In the genomic region with DNA sequence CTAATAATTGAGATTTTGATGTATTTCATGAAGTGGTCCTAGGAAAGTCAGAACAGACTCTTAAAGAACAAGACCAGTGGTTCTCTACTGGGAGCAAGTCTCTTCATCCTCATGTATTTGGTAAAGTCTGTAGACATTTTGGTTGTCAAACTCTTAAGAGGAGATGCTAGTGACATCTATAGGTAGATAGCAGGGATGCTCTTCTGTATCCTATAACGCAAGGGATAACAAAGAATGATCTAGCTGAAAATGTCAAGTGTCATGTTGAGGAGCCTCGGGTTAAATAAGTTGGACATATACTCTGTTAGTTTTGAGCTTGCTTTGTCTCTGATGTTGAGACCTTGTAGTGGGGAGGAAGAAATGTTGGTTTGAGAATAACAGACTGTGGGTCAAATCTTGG, we compare ENCODE assay signal across 10 mouse cellular contexts. TPM values are rescaled to one million over a fixed set of nuclear protein-coding genes. Genes with fewer than 3 reads are reported as not detected.
DNase-seq lines count a peak whose midpoint lies in the region; ATAC-seq and TF ChIP-seq lines count a peak whose summit lies in the region.
"Had no signal": no experiment of that assay in that cellular context is flagged by ENCODE, and none has a peak within 500 bp of the region (broad histone marks: within the 10 kb centered on the region; RNA-seq: fewer than 3 reads in every experiment).

No protein-coding gene starts in this region.

- H3K9ac ChIP-seq in liver, embryonic 13.5 days: peak overlapping the region; percentile 100

- H3K4me1 ChIP-seq in heart, embryonic 10.5 days: peaks cover 45% of the 10 kb centered on the region
- peaks cover 44% of the 10 kb centered on the region for H3K4me1 ChIP-seq in forebrain, embryonic 10.5 days
- peaks cover 61% of the 10 kb centered on the region for H3K4me1 ChIP-seq in liver, embryonic 13.5 days (replicated peaks)

- no peaks in the 10 kb centered on the region for H3K9me3 ChIP-seq in heart, embryonic 10.5 days
- H3K9me3 ChIP-seq in forebrain, embryonic 10.5 days: no peaks in the 10 kb centered on the region
- no peaks in the 10 kb centered on the region for H3K9me3 ChIP-seq in liver, embryonic 13.5 days (replicated peaks)

- no peak for TF ChIP-seq CTCF in C2C12 (IDR thresholded peaks at IDR 0.05; ENCODE audit: control insufficient read depth, insufficient read depth, insufficient read length)

- H3K79me3 ChIP-seq in C2C12 (ENCODE audit: low read depth): peaks cover 67% of the 10 kb centered on the region

- peaks cover 49% of the 10 kb centered on the region for H3K36me3 ChIP-seq in heart, embryonic 10.5 days
- peaks cover 45% of the 10 kb centered on the region for H3K36me3 ChIP-seq in C2C12 (ENCODE audit: control insufficient read depth, insufficient read depth)
- peaks cover 59% of the 10 kb centered on the region for H3K36me3 ChIP-seq in forebrain, embryonic 10.5 days (replicated peaks)
- peaks cover 55% of the 10 kb centered on the region for H3K36me3 ChIP-seq in liver, embryonic 13.5 days

- DNase-seq in heart, embryonic 10.5 days (ENCODE audit: low spot score): no peak
- no peak for DNase-seq in heart, postnatal 36 days
- no peak for DNase-seq in forebrain, embryonic 10.5 days (ENCODE audit: extremely low spot score, low spot score)
- DNase-seq in liver, embryonic 13.5 days: no peak
- no peak for DNase-seq in spleen, postnatal 4 days (ENCODE audit: low spot score in 2 of 2)
- no peak for DNase-seq in layer of hippocampus, postnatal 25 days (ENCODE audit: extremely low spot score in 1 of 2, low spot score in 1 of 2)
- no peak for DNase-seq in gastrocnemius, postnatal 4 days (ENCODE audit: low spot score in 2 of 2)
- DNase-seq: thymus, postnatal 25 days had no signal

- H3K27ac ChIP-seq in heart, embryonic 10.5 days: peak overlapping the region; percentile 13; the same call in 1 of the 2 replicates
- H3K27ac ChIP-seq in forebrain, embryonic 10.5 days: peak overlapping the region; percentile 99; the same call in 1 of the 2 replicates
- H3K27ac ChIP-seq in liver, embryonic 13.5 days: peak overlapping the region; percentile 97

- WGBS in heart, embryonic 10.5 days: 29% methylated on average over 2 of the region's 2 CpGs
- WGBS in forebrain, embryonic 10.5 days: 42% methylated on average over 2 of the region's 2 CpGs
- WGBS in liver, embryonic 13.5 days (ENCODE audit: insufficient replicate concordance): 22% methylated on average over 2 of the region's 2 CpGs

- H3K4me3 ChIP-seq in heart, embryonic 10.5 days: peak overlapping the region; percentile 94
- peak overlapping the region; percentile 98 for H3K4me3 ChIP-seq in C2C12 (ENCODE audit: insufficient read depth, poor library complexity, severe bottlenecking)
- H3K4me3 ChIP-seq in forebrain, embryonic 10.5 days: peak overlapping the region; percentile 100
- peak overlapping the region; percentile 100 for H3K4me3 ChIP-seq in liver, embryonic 13.5 days (replicated peaks)

- peaks cover 85% of the 10 kb centered on the region for H3K79me2 ChIP-seq in C2C12 (ENCODE audit: control insufficient read depth, insufficient read depth)

- intact Hi-C loops in heart, postnatal 36 days (cut with DNase I): loop anchor here (5.0 kb wide), 1 partner anchor 51 kb away; a partner anchor contains a TSS

- no peak for ATAC-seq in liver, embryonic 13.5 days (ENCODE audit: low read depth)

- peak overlapping the region; percentile 37 for H3ac ChIP-seq in C2C12 (ENCODE audit: control insufficient read depth, insufficient read length, low read depth)

- no peaks in the 10 kb centered on the region for H3K27me3 ChIP-seq in heart, embryonic 10.5 days (ENCODE audit: insufficient read depth, poor library complexity, severe bottlenecking)
- H3K27me3 ChIP-seq in C2C12 (ENCODE audit: control insufficient read depth, insufficient read depth, insufficient read length): no peaks in the 10 kb centered on the region
- no peaks in the 10 kb centered on the region for H3K27me3 ChIP-seq in forebrain, embryonic 10.5 days (ENCODE audit: poor library complexity, severe bottlenecking)
- no peaks in the 10 kb centered on the region for H3K27me3 ChIP-seq in liver, embryonic 13.5 days
- H3K27me3 ChIP-seq: Patski had no signal

- peak overlapping the region; percentile 92 for H3K4me2 ChIP-seq in liver, embryonic 13.5 days

TF ChIP-seq in C2C12, 6 proteins besides CTCF, POLR2A, EP300 and RAD21:
- no peak for TF ChIP-seq USF1 (IDR thresholded peaks at IDR 0.05; ENCODE audit: low read depth)

RNA-seq across cellular contexts. Expression of a gene that starts 1.3 kb away (rescaled TPM):
- polyA plus RNA-seq in heart, embryonic 10.5 days (2016; fragmentation: Nextera tagmentation; extraction: Ambion mirVana): 85.6 and 133 TPM in 2 replicates
- total RNA-seq in heart, postnatal 36 days (2021): 10 to 100 TPM; 80.7 to 84.2 TPM
- polyA plus RNA-seq in C2C12 (2012; fragmentation: generic; extraction: Trizol): 321 TPM
- polyA plus RNA-seq in forebrain, embryonic 10.5 days (2016; fragmentation: Nextera tagmentation; extraction: Ambion mirVana): 123 and 142 TPM in 2 replicates
- polyA plus RNA-seq in liver, embryonic 13.5 days (2015; fragmentation: Nextera tagmentation; extraction: Ambion mirVana): 83.1 and 91.4 TPM in 2 replicates
- total RNA-seq in layer of hippocampus, postnatal 25 days (2021): 100 to 1,000 TPM; 130 to 144 TPM
- 100 to 1,000 TPM; 126 to 127 TPM for total RNA-seq in gastrocnemius, postnatal 4 days (2021)

RNA-seq across cellular contexts. Expression of a gene that starts 2.8 kb away (rescaled TPM):
- 149 and 157 TPM in 2 replicates for polyA plus RNA-seq in heart, embryonic 10.5 days (2016; fragmentation: Nextera tagmentation; extraction: Ambion mirVana)
- 10 to 100 TPM; 66.2 to 69.8 TPM for total RNA-seq in heart, postnatal 36 days (2021)
- polyA plus RNA-seq in C2C12 (2012; fragmentation: generic; extraction: Trizol): 253 TPM
- polyA plus RNA-seq in forebrain, embryonic 10.5 days (2016; fragmentation: Nextera tagmentation; extraction: Ambion mirVana): 164 and 166 TPM in 2 replicates
- 80.1 and 81.5 TPM in 2 replicates for polyA plus RNA-seq in liver, embryonic 13.5 days (2015; fragmentation: Nextera tagmentation; extraction: Ambion mirVana)
- 100 to 1,000 TPM; 116 to 128 TPM for total RNA-seq in layer of hippocampus, postnatal 25 days (2021)
- total RNA-seq in gastrocnemius, postnatal 4 days (2021): 10 to 100 TPM; 51.7 to 56.5 TPM

RNA-seq across cellular contexts. Expression of a gene that starts 8.8 kb away (rescaled TPM):
- polyA plus RNA-seq in heart, embryonic 10.5 days (2016; fragmentation: Nextera tagmentation; extraction: Ambion mirVana): 27.2 and 28.4 TPM in 2 replicates
- 10 to 100 TPM; 28.1 to 35.1 TPM for total RNA-seq in heart, postnatal 36 days (2021)
- polyA plus RNA-seq in C2C12 (2012; fragmentation: generic; extraction: Trizol): 52.0 TPM
- polyA plus RNA-seq in forebrain, embryonic 10.5 days (2016; fragmentation: Nextera tagmentation; extraction: Ambion mirVana): 31.5 and 33.2 TPM in 2 replicates
- 24.0 and 28.2 TPM in 2 replicates for polyA plus RNA-seq in liver, embryonic 13.5 days (2015; fragmentation: Nextera tagmentation; extraction: Ambion mirVana)
- 100 to 1,000 TPM; 145 to 159 TPM for total RNA-seq in layer of hippocampus, postnatal 25 days (2021)
- 10 to 100 TPM; 42.8 to 46.7 TPM for total RNA-seq in gastrocnemius, postnatal 4 days (2021)

RNA-seq across cellular contexts. Expression of a gene that starts 13.6 kb away (rescaled TPM):
- not detected in 2 replicates for polyA plus RNA-seq in heart, embryonic 10.5 days (2016; fragmentation: Nextera tagmentation; extraction: Ambion mirVana)
- total RNA-seq in heart, postnatal 36 days (2021): not detected
- polyA plus RNA-seq in C2C12 (2012; fragmentation: generic; extraction: Trizol): 0.04 TPM
- polyA plus RNA-seq in forebrain, embryonic 10.5 days (2016; fragmentation: Nextera tagmentation; extraction: Ambion mirVana): not detected in 2 replicates
- not detected in 2 replicates for polyA plus RNA-seq in liver, embryonic 13.5 days (2015; fragmentation: Nextera tagmentation; extraction: Ambion mirVana)
- total RNA-seq in layer of hippocampus, postnatal 25 days (2021): not detected
- total RNA-seq in gastrocnemius, postnatal 4 days (2021): not detected

RNA-seq across cellular contexts. Expression of a gene that starts 31.9 kb away (rescaled TPM):
- polyA plus RNA-seq in heart, embryonic 10.5 days (2016; fragmentation: Nextera tagmentation; extraction: Ambion mirVana): 20.2 and 21.0 TPM in 2 replicates
- 1 to 10 TPM; 3.4 to 4.3 TPM for total RNA-seq in heart, postnatal 36 days (2021)
- polyA plus RNA-seq in C2C12 (2012; fragmentation: generic; extraction: Trizol): 20.0 TPM
- polyA plus RNA-seq in forebrain, embryonic 10.5 days (2016; fragmentation: Nextera tagmentation; extraction: Ambion mirVana): 22.9 and 26.3 TPM in 2 replicates
- polyA plus RNA-seq in liver, embryonic 13.5 days (2015; fragmentation: Nextera tagmentation; extraction: Ambion mirVana): 8.7 and 9.0 TPM in 2 replicates
- total RNA-seq in layer of hippocampus, postnatal 25 days (2021): 10 to 100 TPM; 19.7 to 27.8 TPM
- 10 to 100 TPM; 10.6 to 12.9 TPM for total RNA-seq in gastrocnemius, postnatal 4 days (2021)

Comparison
In these comparisons a context has a peak if more than half of its experiments do, and no peak if none do; other contexts are left out.
1. H3K27ac ChIP-seq: peak in every context shown above with its lines; median percentile 99 in forebrain, embryonic 10.5 days; 97 in liver, embryonic 13.5 days; 13 in heart, embryonic 10.5 days.